Mouse (Mus musculus) midbrain, embryonic 14.5 days (tissue): ENCODE measurements around the gene Mfn2. TPM values are rescaled to one million over a fixed set of nuclear protein-coding genes. Genes with fewer than 3 reads are reported as not detected.

Source experiments
- ATAC-seq: fragments of 200-750 bp; cut with Nextera tagmentation; 2 replicates; pipeline ENCODE4 v1.8.0; 2017; ENCODE audit warnings: moderate number of reproducible peaks, moderate library complexity; ENCODE audit not compliant: low FRiP score, low TSS enrichment
- DNase-seq: peaks from one replicate; pipeline ENCODE4 v3.0.0-alpha.2; 2015
- H3K27ac ChIP-seq: fragments of 300-500 bp; sonication (generic); replicated peaks from 2 replicates; pipeline ENCODE4 v1.5.1; 2014; ENCODE audit warnings: mild to moderate bottlenecking, low read depth, low read length, moderate library complexity
- H3K27me3 ChIP-seq: fragments of 300-500 bp; sonication (generic); 2 replicates; pipeline ENCODE4 v1.6.1; 2014; ENCODE audit warnings: low read length, control low read depth, mixed read lengths; ENCODE audit not compliant: control insufficient read depth, insufficient read depth
- H3K36me3 ChIP-seq: fragments of 300-500 bp; sonication (generic); 2 replicates; pipeline ENCODE4 v1.6.1; 2014; ENCODE audit warnings: low read length, control low read depth; ENCODE audit not compliant: control insufficient read depth, insufficient read depth
- H3K4me1 ChIP-seq: fragments of 300-500 bp; sonication (generic); 2 replicates; pipeline ENCODE4 v1.6.1; 2014; ENCODE audit warnings: mild to moderate bottlenecking, antibody characterized with exemption, low read length, control low read depth; ENCODE audit not compliant: control insufficient read depth, insufficient read depth
- H3K4me2 ChIP-seq: fragments of 300-500 bp; sonication (generic); 2 replicates; pipeline ENCODE4 v1.6.1; 2014; ENCODE audit warnings: mild to moderate bottlenecking, low read length, moderate library complexity
- H3K4me3 ChIP-seq: fragments of 300-500 bp; sonication (generic); replicated peaks from 2 replicates; pipeline ENCODE4 v1.5.1; 2014; ENCODE audit warnings: low read depth, low read length
- H3K9ac ChIP-seq: fragments of 300-500 bp; sonication (generic); replicated peaks from 2 replicates; pipeline ENCODE4 v1.6.1; 2014; ENCODE audit warnings: mild to moderate bottlenecking, low read length, moderate library complexity
- H3K9me3 ChIP-seq: fragments of 300-500 bp; sonication (generic); 2 replicates; pipeline ENCODE4 v1.6.1; 2016; ENCODE audit warnings: low read length, control low read depth, mixed read lengths; ENCODE audit not compliant: control insufficient read depth
- WGBS: fragments of 180-500 bp; shearing (Covaris S2); extraction: QIAGEN DNeasy Blood & Tissue Kit; methylation state at CpG from one replicate; pipeline ENCODE4 v1.1.7; 2014; 5-methylcytosine and 5-hydroxymethylcytosine counted together
- polyA plus RNA-seq: library from polyadenylated mRNA; unstranded; fragments of >200 nt; fragmentation: Nextera tagmentation; extraction: Ambion mirVana; gene quantifications from 2 replicates; pipeline ENCODE4 v1.2.1, GENCODE M21; 2014

The Mfn2 gene
- polyA plus RNA-seq, 1 experiment from 2014 or later = 77.2 TPM

DNA sequence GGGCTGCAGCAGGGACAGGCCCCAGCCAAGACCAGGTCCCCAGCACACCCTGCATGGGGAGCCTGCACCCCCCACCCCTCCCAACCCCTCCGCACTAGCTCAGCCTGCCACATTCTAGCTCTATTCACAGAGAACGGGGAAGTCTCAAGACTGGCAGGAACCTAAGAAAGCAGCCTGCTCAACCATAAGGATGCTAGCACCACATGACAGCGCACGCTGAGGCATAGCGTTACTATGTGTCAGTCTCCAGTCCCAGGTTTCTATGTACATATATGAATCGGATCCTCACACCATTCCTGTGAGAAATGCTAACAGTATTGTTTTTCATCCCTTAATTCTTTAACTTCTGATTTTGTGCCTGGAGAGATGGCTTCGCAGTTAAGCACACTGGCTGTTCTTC lies 24.0 kb upstream of the Mfn2 start:
- DNase-seq = no peak

GRCm38 (mm10) chr4:147928136-147928535 lies 23.6 kb upstream of the Mfn2 start:
- ATAC-seq (no peak), DNase-seq (no peak)
- H3K27ac ChIP-seq = no peak overlapping the region
- H3K4me2 ChIP-seq = no peak overlapping the region
- no peak overlapping the region for H3K4me3 ChIP-seq
- no peaks in the 10 kb centered on the region for H3K9me3 ChIP-seq
- WGBS = 11% methylated on average over 9 of the region's 9 CpGs
- H3K4me1 ChIP-seq = no peaks in the 10 kb centered on the region
- no peaks in the 10 kb centered on the region for H3K36me3 ChIP-seq
- H3K27me3 ChIP-seq = no peaks in the 10 kb centered on the region
- H3K9ac ChIP-seq = no peak overlapping the region

More for the DNA sequence above, 24.0 kb upstream of the Mfn2 start:
- H3K4me2 ChIP-seq = no peak overlapping the region
- H3K27me3 ChIP-seq = no peaks in the 10 kb centered on the region
- H3K4me1 ChIP-seq = no peaks in the 10 kb centered on the region
- H3K36me3 ChIP-seq = no peaks in the 10 kb centered on the region
- H3K4me3 ChIP-seq = no peak overlapping the region
- H3K27ac ChIP-seq = no peak overlapping the region
- no peaks in the 10 kb centered on the region for H3K9me3 ChIP-seq
- no peak overlapping the region for H3K9ac ChIP-seq
- WGBS = 65% methylated on average over 7 of the region's 7 CpGs
- no peak for ATAC-seq

- Histone ChIP-seq H3K4me3 (no peak overlapping the region), H3K27me3 (no peaks in the 10 kb centered on the region), H3K9ac (no peak overlapping the region), H3K36me3 (no peaks in the 10 kb centered on the region), H3K9me3 (no peaks in the 10 kb centered on the region), H3K27ac (no peak overlapping the region), H3K4me2 (no peak overlapping the region), H3K4me1 (no peaks in the 10 kb centered on the region)
- 48% methylated on average over 8 of the region's 8 CpGs for WGBS
- no peak for DNase-seq
- ATAC-seq = no peak
Observed at GRCm38 (mm10) chr4:147927705-147928104, 23.2 kb upstream of the Mfn2 start.

DNA sequence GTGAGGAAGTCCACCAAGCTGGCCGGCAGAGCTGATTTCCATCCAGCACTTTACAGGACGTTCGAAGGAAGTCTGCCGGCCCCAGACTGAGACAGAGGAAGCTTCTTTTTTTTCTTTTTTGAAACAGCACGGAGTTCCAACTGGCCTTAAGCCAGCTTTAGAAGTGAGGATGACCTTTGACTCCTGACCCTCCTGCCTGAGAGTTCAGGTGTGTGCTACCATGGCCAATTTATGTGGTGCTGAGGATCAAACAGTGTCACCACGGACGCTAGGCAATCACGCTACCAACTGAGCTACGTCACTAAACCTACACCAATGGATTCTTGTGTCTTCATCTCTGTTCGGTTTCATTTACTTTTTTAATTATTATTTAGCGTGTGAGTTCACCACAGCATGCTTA lies 17.8 kb upstream of the Mfn2 start:
- Histone ChIP-seq H3K4me1 (no peaks in the 10 kb centered on the region), H3K9me3 (no peaks in the 10 kb centered on the region), H3K4me2 (no peak overlapping the region), H3K4me3 (no peak overlapping the region), H3K36me3 (no peaks in the 10 kb centered on the region), H3K27me3 (no peaks in the 10 kb centered on the region), H3K27ac (no peak overlapping the region), H3K9ac (no peak overlapping the region)
- DNase-seq (no peak), ATAC-seq (no peak)
- 82% methylated on average over 11 of the region's 11 CpGs for WGBS

GRCm38 (mm10) chr4:147920973-147921372 lies 16.5 kb upstream of the Mfn2 start:
- 30% methylated on average over 10 of the region's 10 CpGs for whole genome bisulfite sequencing
- ATAC-seq (no peak), DNase-seq (no peak)
- Histone ChIP-seq H3K36me3 (no peaks in the 10 kb centered on the region), H3K9ac (no peak overlapping the region), H3K27me3 (no peaks in the 10 kb centered on the region), H3K4me1 (no peaks in the 10 kb centered on the region), H3K27ac (no peak overlapping the region), H3K9me3 (no peaks in the 10 kb centered on the region), H3K4me3 (no peak overlapping the region), H3K4me2 (no peak overlapping the region)

DNA sequence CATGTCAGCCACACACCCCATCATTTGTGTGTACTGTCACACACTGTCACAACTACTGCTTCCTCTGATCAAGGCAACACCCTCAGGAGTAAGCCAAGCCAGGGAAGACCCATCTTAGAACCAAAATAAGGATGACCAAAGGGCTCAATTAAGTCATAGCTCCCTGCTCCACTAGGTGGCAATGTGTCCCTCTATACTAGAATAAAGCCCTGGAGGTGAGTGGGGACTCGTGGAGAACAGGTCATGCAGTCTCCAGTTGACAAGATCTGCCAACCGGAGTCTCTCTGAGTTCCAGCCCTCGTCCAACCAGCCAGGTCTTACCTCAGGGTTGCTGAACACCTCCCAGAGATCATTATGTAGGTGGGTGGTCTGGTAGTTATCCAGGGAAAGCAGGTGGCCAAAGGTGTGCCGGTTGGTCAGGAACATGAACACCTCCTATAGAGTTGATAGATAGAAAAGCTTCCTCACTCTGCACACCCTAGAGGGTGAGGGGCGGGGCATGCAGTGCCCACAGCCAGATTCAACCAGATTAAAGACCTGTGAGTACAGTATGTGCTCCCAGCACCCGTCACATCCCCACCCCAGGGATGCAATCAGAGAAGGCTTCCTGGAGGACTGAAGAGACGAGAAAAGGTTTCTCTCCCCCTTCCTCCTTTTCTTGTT lies 14.1 kb upstream of the Mfn2 start:
- Histone ChIP-seq H3K4me2 (no peak overlapping the region), H3K9ac (no peak overlapping the region), H3K4me1 (no peaks in the 10 kb centered on the region), H3K27ac (no peak overlapping the region), H3K36me3 (no peaks in the 10 kb centered on the region), H3K4me3 (no peak overlapping the region), H3K27me3 (no peaks in the 10 kb centered on the region), H3K9me3 (no peaks in the 10 kb centered on the region)
- DNase-seq (peak; percentile 61), ATAC-seq (no peak)
- 61% methylated on average over 7 of the region's 7 CpGs for WGBS

GRCm38 (mm10) chr4:147909486-147909885 lies 5.0 kb upstream of the Mfn2 start:
- H3K36me3 ChIP-seq = no peaks in the 10 kb centered on the region
- DNase-seq (no peak), ATAC-seq (no peak)
- H3K4me1 ChIP-seq = peaks cover 4% of the 10 kb centered on the region; the same call in 1 of the 2 replicates
- H3K4me3 ChIP-seq = no peak overlapping the region
- no peak overlapping the region for H3K4me2 ChIP-seq
- H3K27me3 ChIP-seq = no peaks in the 10 kb centered on the region
- no peak overlapping the region for H3K9ac ChIP-seq
- 91% methylated on average over 5 of the region's 5 CpGs for WGBS
- H3K27ac ChIP-seq = no peak overlapping the region
- H3K9me3 ChIP-seq = no peaks in the 10 kb centered on the region

- Histone ChIP-seq H3K36me3 (peaks cover 14% of the 10 kb centered on the region), H3K27ac (no peak overlapping the region), H3K27me3 (no peaks in the 10 kb centered on the region), H3K4me2 (no peak overlapping the region), H3K9me3 (no peaks in the 10 kb centered on the region), H3K4me3 (no peak overlapping the region), H3K4me1 (peaks cover 13% of the 10 kb centered on the region; the same call in 1 of the 2 replicates), H3K9ac (no peak overlapping the region)
- WGBS = 77% methylated on average over 5 of the region's 5 CpGs
- DNase-seq (no peak), ATAC-seq (no peak)
Observed at GRCm38 (mm10) chr4:147906230-147906629, 1.7 kb upstream of the Mfn2 start.

- H3K4me1 ChIP-seq = peaks cover 13% of the 10 kb centered on the region; the same call in 1 of the 2 replicates
- peak overlapping the region; percentile 91 for H3K4me3 ChIP-seq
- H3K27me3 ChIP-seq = no peaks in the 10 kb centered on the region
- H3K27ac ChIP-seq = peak overlapping the region; percentile 52; the same call in 1 of the 2 replicates
- H3K4me2 ChIP-seq = peak overlapping the region; percentile 59
- WGBS = 1% methylated on average over 8 of the region's 8 CpGs
- ATAC-seq (peak; percentile 21), DNase-seq (no peak)
- peak overlapping the region; percentile 88 for H3K9ac ChIP-seq
- peaks cover 24% of the 10 kb centered on the region for H3K36me3 ChIP-seq
- H3K9me3 ChIP-seq = no peaks in the 10 kb centered on the region
Observed at GRCm38 (mm10) chr4:147905090-147905659, 671 bp upstream of the Mfn2 start.
